Mouse (Mus musculus): ENCODE data around the gene Prr15. TPM values are rescaled to one million over a fixed set of nuclear protein-coding genes. Genes with fewer than 3 reads are reported as not detected.

Gene Prr15
- polyA plus RNA-seq, 1 experiment: 2.4 TPM

Other genes with a start within 250 kb of the Prr15 start
- gene Wipf3, start 103.8 kb downstream of the Prr15 start, polyA plus RNA-seq (2012; rRNA removed): 0.95 and 1.7 TPM in 2 replicates
- 6.3 and 13.0 TPM in 2 replicates for gene Scrn1, start 240.7 kb downstream of the Prr15 start, polyA plus RNA-seq (2012; rRNA removed)